Mouse (Mus musculus) T-cell, adult 66 days (primary cell): ENCODE results near the gene Folr2. TPM values are rescaled to one million over a fixed set of nuclear protein-coding genes. Genes with fewer than 3 reads are reported as not detected.

Experiments used
- total RNA-seq, 2 experiments: library from RNA; stranded (reverse); gene quantifications; 3 replicates in 1 of 2; 4 replicates in 1 of 2; pipeline ENCODE4 v1.2.4; 2023

Gene Folr2
- total RNA-seq: not detected

GRCm38 (mm10) chr7:101857094-101857493, at the start of gene Folr2:
Folr2 (minus strand) TSS chr7:101857194.

GRCm38 (mm10) chr7:101906287-101906681, 49.3 kb upstream of the Folr2 start, which contains the start of gene Tomt:
Tomt (minus strand) TSS chr7:101906359.

GRCm38 (mm10) chr7:101905561-101906286, 48.7 kb upstream of the Folr2 start, which contains the start of gene Lamtor1:
Lamtor1 (plus strand) TSS chr7:101905904.

GRCm38 (mm10) chr7:101870629-101871028, 13.6 kb upstream of the Folr2 start, which contains the start of gene Folr1:
Folr1 (minus strand) TSS chr7:101870788.

GRCm38 (mm10) chr7:101863415-101863814, 6.4 kb upstream of the Folr2 start, which contains the start of gene Anapc15:
Anapc15 (plus strand) TSS chr7:101863715.

GRCm38 (mm10) chr7:101837606-101838471, 19.2 kb downstream of the Folr2 start, which contains the start of gene Inppl1:
Inppl1 (minus strand) TSS chr7:101838229.

GRCm38 (mm10) chr7:101817861-101818401, 39.1 kb downstream of the Folr2 start, which contains the start of gene Phox2a:
Phox2a (plus strand) TSS chr7:101818313.

Other genes starting within 250 kb of the Folr2 start
- gene Clpb, start 193.6 kb downstream of the Folr2 start, total RNA-seq: 10 to 100 TPM; 22.3 to 24.7 TPM
- gene Phox2a, start 38.9 kb downstream of the Folr2 start, total RNA-seq: not detected
- gene Inppl1, start 19.0 kb downstream of the Folr2 start, total RNA-seq: 10 to 100 TPM; 14.6 to 17.7 TPM
- 10 to 100 TPM; 36.0 to 56.9 TPM for gene Anapc15, start 6.5 kb upstream of the Folr2 start, total RNA-seq
- not detected for gene Folr1, start 13.6 kb upstream of the Folr2 start, total RNA-seq
- 10 to 100 TPM; 64.2 to 67.1 TPM for gene Lamtor1, start 48.7 kb upstream of the Folr2 start, total RNA-seq
- gene Tomt, start 49.2 kb upstream of the Folr2 start, total RNA-seq: not detected
- gene Lrrc51, start 76.7 kb upstream of the Folr2 start, total RNA-seq: 1 to 10 TPM; 1.5 to 2.1 TPM
- 100 to 1,000 TPM; 318 to 347 TPM for gene Numa1, start 76.9 kb upstream of the Folr2 start, total RNA-seq
- 10 to 100 TPM; 13.5 to 15.8 TPM for gene Il18bp, start 161.5 kb upstream of the Folr2 start, total RNA-seq
- gene Rnf121, start 208.3 kb upstream of the Folr2 start, total RNA-seq: 10 to 100 TPM; 35.6 to 39.4 TPM
- gene Xndc1, start 208.3 kb upstream of the Folr2 start, total RNA-seq: 10 to 100 TPM; 40.8 to 52.2 TPM
- 1 to 10 TPM; 7.6 to 7.9 TPM for gene Xntrpc, start 208.5 kb upstream of the Folr2 start, total RNA-seq
- 1 to 10 TPM in 1 of 2 experiments, under 1 TPM in 1; 0.50 to 1.8 TPM for gene Trpc2, start 225.9 kb upstream of the Folr2 start, total RNA-seq
- gene Art1, start 244.5 kb upstream of the Folr2 start, total RNA-seq: under 1 TPM in 1 of 2 experiments, not detected in 1; 0.38 TPM